Mouse (Mus musculus) lung, adult 18-20 months (tissue): ENCODE results near the gene Ust.

Source experiments
- DNase-seq, 2 experiments: peaks; one replicate each; pipeline ENCODE4 v3.0.0; 2022; ENCODE audit warnings: mixed read lengths in 2 of 2

The Ust gene

DNA sequence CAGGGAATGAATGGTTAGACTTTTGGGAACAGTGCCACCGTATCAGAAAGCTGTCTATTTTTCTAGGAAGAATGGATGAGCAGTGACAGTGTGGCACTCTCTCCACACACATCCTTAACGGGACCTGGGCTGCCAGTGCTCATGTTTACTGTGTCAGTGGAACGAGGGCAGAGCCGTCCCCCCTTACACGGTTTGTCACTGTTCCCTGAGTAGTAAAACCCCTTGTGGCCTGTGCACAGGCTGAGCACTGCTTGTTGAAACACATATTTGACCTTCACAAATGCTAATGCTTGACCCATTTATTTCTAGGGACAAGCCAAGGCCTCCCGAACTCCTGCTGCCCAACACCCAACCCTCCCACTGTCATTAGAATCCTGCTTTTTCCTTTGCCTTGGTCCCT lies 209.2 kb downstream of the Ust start:
- no peak for DNase-seq

- no peak for DNase-seq
Measured at GRCm38 (mm10) chr10:8304211-8304610, 214.4 kb downstream of the Ust start.

GRCm38 (mm10) chr10:8299166-8299565 lies 219.5 kb downstream of the Ust start:
- DNase-seq: no peak

- DNase-seq: peak; percentile 19 to 67
Measured at GRCm38 (mm10) chr10:8297214-8297613, 221.4 kb downstream of the Ust start.

DNA sequence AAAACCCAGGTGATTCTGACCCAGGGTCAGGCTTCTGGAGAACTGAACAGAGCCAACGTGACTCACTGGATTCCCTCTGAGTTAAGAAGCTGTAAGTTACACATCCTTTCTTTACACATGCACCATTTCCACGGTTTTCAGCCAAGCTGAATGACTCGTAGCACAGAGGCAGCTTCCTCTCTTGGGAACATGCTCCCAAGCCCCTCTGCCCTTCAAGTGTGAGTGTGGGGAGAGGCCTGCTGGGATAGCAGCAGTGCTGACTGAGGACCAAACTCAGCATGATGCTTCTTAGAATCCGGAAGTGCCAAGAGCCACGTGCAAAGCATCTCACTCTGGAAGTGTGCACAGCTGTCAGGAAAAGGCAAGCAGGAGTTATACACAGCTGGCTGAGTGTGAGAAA lies 228.0 kb downstream of the Ust start:
- DNase-seq: no peak

DNA sequence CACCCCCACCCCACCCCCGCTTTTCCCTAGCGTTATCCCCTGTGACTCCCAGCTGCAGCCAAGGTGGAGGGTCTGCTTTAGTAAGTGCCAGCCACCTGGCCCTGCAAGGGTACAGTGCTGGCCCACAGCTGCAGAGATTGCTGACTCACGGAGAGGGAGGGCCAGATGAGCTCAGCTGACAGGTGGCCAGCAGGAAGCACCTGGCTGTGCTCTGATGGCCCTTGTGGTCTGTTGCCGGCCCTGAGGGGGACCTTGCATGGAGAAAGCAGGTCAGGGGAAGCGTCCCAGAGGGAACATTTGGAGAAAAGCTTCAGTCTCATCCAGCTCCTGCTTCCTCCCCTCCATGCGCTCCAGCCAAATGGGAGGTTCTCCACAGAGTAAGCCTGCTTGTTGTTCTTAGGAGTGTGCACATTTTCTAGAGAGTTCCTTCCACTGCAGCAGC lies 231.3 kb downstream of the Ust start:
- DNase-seq: peak; percentile 13 to 34

DNA sequence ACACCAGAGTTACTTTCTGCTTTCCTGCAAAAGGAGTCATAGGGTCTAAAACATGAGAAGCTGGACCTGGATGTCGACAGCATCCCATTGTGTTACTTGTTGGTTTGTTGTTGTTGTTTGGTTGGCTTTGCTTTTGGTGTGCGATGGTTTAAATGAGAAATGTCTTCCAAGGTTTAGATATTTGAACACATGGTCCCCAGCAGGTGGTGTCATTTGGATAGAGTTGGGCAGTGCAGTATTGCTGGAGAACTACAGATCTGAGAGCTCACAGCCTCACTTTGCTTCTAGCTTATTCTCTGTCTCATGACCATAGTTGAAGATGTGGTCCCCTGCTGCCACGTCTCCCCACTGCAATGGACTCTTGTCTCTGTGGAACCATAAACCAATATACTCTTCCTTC lies 234.6 kb downstream of the Ust start:
- DNase-seq: no peak

DNA sequence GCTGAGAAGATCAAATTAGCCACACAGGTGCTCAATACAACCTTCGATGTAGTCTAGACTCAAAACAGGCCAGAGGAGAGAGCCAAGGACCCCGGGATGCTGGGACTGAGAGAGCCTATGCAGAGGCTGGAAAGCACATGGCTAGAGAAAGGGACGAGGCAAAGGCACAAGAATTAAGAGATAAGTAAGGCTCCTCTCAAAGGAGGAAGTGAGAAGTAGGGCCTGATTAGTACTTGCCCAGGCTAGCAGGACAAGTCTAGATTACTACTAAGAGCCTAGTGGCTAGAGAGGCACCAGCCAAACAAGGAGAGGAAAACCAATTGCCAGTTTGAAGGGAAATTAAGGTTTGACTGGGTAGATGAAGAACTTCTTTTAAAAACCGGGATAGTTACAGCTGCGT lies 241.5 kb downstream of the Ust start:
- no peak for DNase-seq

GRCm38 (mm10) chr10:8269681-8270080 lies 248.9 kb downstream of the Ust start:
- no peak for DNase-seq

GRCm38 (mm10) chr10:8259716-8260115 lies 258.9 kb downstream of the Ust start:
- no peak for DNase-seq

DNA sequence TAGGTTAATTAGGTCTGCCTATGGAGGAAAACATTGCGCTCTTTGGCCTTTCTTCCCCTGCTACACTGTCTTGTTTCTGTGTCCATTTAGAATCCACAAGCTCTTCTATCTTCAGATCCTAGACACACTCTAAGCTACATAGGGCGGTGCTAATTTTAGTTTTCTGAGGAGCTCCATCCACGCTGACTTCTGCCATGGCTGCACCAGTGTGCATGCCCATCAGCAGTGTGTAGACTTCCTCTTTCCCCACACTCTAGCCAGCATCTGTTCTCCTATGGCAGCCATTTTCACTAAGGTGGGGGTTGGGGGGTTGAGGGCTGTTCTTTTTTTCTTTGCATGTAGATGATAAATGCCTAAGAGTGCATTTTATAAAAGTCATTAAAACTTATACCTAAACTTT lies 268.6 kb downstream of the Ust start:
- no peak for DNase-seq

DNA sequence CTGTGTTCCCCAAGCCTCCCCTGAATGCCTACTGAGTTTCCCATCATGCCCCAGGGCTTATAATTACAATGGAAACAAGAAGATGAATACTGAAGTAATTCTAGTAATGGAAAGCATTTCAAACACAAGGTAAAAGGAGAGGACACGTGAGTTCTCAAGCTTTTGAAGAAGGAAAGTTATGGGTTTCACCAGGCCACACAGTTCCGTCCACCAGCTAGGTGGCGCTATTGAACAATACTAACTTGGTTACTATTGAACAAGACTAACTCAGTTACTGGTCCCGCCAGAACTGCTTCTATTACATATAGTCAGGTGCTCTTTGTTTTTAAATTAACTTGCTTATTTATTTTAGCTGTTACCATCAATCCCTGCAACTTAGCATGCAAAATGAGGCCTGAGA lies 276.3 kb downstream of the Ust start:
- DNase-seq: peak; percentile 23 to 48

GRCm38 (mm10) chr10:8240703-8241102 lies 277.9 kb downstream of the Ust start:
- DNase-seq: no peak

DNA sequence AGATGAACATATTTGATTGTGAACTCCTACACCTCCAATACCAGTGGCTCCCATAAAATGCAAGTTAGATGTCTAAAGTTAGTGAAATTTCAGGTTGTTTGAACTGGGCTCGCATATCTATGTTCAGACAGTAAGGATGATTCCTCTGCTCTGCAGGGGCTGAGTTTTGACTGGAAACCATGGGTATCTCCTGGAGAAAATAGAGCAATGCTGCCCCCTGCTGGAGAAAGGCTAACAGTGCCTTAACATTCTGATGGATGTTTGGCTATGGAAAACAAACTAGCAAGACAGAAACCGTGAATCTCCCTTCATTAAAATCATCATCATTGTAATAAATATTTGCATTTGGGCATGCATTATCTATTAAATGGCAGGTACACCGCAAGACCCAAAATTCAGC lies 278.4 kb downstream of the Ust start:
- peak; percentile 50 to 56 for DNase-seq

DNA sequence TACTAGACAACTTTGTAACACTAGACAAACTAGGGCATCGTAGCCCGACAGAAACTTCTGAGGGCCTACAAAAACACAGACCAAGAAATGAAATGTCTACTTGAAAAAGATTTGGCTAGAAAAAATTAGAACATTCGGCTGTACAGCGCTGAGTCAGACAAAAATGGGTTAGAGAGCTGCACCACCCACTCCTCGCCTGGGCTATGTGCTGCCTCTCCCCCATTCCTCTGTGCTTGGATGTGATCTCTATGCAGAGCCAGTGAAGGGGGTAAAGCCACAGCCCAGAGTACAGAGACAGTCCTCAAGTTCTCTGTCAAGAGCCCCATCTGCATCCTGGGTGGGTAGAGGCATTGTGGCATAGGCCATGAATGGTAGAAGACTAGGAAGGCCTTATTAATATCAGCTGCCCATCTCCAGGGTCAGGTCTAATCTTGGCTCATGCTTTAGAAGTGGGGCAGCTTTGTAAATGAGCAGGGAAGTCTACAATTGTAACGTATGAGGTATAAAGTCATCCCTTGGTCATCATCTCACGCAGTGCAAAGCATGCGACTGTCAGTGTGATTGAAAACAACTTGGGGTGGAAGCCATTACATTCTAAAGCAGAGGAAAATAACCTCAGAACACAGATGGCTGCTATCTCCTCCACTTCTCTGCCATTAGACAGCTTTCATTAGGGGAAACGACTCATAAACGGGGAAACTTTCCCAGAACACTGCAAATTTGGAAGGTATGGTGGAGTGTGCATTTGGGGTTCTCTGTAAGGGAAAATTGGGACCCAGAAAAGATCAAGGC lies 281.6 kb downstream of the Ust start:
- DNase-seq: no peak

DNA sequence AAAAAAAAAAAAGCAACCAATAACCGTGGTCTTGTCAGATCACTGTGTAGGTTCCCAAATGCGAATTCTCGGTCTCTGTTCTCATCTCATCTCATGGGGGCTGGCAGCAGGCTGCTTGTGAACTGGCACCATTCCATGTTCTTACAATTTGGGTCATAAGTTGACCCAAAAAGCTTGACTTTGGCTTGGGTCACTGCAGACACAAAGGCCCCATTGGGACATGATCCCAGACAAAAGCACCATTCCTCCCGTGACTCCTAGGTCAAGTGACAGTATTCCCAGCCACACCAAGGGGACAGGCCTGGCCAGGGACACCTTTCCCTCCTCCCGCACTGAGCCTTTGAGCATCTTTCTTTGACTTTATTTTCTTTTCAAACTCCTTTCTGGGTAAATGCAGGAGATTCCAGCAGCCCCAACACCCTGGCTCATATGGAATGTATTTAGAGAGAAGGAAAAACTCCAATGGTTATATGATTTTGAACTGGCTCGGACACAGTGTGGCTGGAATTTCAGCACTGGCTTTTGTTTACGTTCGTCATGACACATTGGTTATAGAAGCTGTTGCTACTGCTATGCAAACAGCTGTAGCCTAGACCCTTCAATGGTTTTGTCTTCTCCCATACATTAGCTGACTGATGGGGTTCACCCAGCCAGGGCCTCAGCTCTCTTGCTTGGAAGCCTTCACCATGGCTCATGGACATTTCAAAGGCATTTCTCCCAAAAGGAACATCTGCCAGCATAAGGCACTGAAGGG lies 285.3 kb downstream of the Ust start:
- no peak for DNase-seq

- DNase-seq: no peak
Measured at GRCm38 (mm10) chr10:8232535-8232934, 286.1 kb downstream of the Ust start.

- DNase-seq: no peak
Measured at GRCm38 (mm10) chr10:8228375-8228743, 290.3 kb downstream of the Ust start.

DNA sequence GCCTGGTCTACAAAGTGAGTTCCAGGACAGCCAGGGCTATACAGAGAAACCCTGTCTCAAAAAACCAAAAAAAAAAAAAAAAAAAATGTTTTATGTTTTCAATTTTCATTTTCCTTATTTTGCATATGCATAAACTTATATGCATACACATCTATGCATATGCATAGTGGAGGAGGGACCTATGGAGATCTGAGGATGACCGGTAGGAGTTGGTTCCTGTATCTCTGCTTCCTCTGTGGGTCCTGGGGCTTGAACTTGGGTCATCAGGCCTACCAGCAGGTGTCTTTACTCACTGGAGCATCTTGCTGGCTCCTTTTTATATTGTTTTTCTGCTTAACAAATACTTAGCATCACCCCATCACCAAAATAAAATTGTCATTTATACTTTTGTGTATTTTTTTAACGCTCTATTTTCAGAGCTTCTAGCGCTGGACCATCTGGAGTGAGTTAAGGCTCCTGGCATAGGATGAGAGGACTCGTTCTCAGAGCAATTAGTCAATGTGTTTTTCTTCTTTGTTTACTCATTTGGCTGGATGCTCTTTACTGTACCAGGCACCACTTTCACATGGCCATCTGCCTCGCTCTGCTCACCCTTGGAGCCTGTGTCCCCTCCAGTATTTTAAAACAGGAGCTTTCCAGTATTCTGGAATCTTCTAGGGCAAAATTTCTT lies 290.8 kb downstream of the Ust start:
- no peak for DNase-seq

GRCm38 (mm10) chr10:8226650-8227049 lies 292.0 kb downstream of the Ust start:
- no peak for DNase-seq

GRCm38 (mm10) chr10:8224641-8225040 lies 294.0 kb downstream of the Ust start:
- no peak for DNase-seq

- DNase-seq: no peak
Measured at GRCm38 (mm10) chr10:8224046-8224445, 294.6 kb downstream of the Ust start.

DNA sequence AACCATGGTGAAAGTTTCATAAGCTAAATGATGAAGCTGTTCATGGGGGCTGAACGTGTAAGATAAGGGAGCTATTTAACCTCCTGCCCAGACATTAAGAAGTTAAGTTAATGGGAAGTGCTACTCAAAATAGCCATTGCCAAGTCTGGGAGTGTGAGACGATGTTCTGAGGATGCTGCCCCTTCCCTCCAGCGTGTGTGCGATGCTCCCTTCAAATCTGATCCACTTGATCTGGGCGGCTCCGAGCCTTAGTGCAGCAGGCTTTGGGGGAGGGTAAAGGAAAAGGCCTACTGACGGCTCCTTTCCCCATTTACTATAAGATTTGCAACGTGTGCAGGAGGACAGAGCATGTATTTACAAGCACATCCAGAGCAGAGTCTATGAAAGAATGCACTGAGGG lies 301.7 kb downstream of the Ust start:
- DNase-seq: no peak

DNA sequence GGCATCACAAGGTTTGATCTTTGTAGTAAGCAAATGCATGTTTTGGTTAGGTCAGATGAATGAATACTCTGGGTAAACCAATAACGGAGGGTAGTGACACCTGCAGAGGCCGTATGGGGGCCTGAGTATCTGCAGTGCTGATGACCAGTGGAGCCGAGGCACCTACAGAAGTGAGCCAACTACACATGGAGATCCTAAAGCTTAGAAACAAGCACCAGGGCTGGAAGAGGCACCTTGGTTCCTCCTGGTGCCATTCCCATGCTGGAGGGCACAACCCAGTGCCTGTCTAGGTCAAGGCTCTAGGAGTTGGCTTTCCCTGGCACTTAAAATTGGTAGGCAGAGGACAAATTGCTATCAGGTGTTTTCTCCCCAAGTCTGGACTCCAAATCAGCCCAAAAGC lies 303.4 kb downstream of the Ust start:
- no peak for DNase-seq
